Mouse (Mus musculus) lung, postnatal 0 days (tissue): ENCODE measurements at regions not wholly inside any gene's neighbourhood (a gene's known extent, or its start where the extent isn't known, plus 50 kb on each side); places are given as distances from the start of the nearest gene placed in this dataset.

Source experiments
- CTCF ChIP-seq: IDR thresholded peaks from 2 replicates; pipeline ENCODE4 v1.5.1; 2016; ENCODE audit warnings: antibody characterized with exemption, mild to moderate bottlenecking
- EP300 ChIP-seq: IDR thresholded peaks from 2 replicates; pipeline ENCODE4 v1.6.1; 2016; ENCODE audit warnings: antibody characterized with exemption, mild to moderate bottlenecking, control low read depth

DNA sequence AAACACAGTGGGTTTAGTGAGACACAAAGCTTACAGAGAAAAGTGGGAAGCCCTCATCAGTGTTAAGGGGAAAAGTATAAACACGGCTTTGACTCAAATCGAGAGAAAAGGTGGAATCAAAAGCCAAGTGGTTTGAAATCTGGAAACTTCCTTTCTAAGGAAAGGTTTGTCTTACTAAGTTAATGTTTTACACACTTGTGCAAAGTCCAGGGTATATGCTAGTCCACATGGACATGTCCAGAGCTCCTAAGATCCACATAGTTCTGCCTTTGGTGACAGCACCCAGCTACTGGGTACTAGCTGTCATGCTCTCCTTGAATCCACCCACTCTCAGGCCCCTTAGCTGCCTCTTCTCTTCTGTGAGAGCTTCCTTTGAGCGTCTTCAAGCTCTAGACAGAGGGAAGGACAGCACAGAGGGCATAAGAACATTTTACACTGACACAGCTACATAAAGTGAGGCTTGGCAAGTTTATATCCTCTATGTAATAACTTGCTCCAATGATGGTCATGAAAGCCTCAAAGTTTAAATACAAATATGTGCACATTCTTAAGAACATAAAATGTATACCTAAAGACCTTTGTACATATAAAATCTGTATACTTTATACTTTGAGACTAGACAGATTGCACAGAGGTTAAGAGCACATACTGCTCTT, 52.2 kb upstream of the Nt5e start:
- no peak for TF ChIP-seq EP300
- TF ChIP-seq CTCF, result no peak
